In genomic region chr8:127516043-127516442, GRCm38 (mm10) we compare ENCODE assay signal across 10 mouse cellular contexts.
DNase-seq lines count a peak whose midpoint lies in the region; ATAC-seq lines count a peak whose summit lies in the region.
"Had no signal": no experiment of that assay in that cellular context is flagged by ENCODE, and none has a peak within 500 bp of the region (broad histone marks: within the 10 kb centered on the region; RNA-seq: fewer than 3 reads in every experiment).

No protein-coding gene starts in this region.

- H3K4me2 ChIP-seq in forebrain, embryonic 11.5 days (ENCODE audit: low read depth, low read length, severe bottlenecking) = no peak overlapping the region
- no peak overlapping the region for H3K4me2 ChIP-seq in forebrain, embryonic 13.5 days

- H3K27ac ChIP-seq in forebrain, embryonic 11.5 days (ENCODE audit: low read depth, low read length) = no peak overlapping the region
- H3K27ac ChIP-seq in forebrain, embryonic 13.5 days = no peak overlapping the region

- no peak overlapping the region for H3K9ac ChIP-seq in forebrain, embryonic 11.5 days (ENCODE audit: low read length)
- no peak overlapping the region for H3K9ac ChIP-seq in forebrain, embryonic 13.5 days

- no peaks in the 10 kb centered on the region for H3K9me3 ChIP-seq in forebrain, embryonic 11.5 days (ENCODE audit: control insufficient read depth, low read length)
- H3K9me3 ChIP-seq in forebrain, embryonic 13.5 days (replicated peaks) = no peaks in the 10 kb centered on the region

- no peaks in the 10 kb centered on the region for H3K27me3 ChIP-seq in forebrain, embryonic 11.5 days (ENCODE audit: control insufficient read depth, insufficient read depth, low read length)
- no peaks in the 10 kb centered on the region for H3K27me3 ChIP-seq in forebrain, embryonic 13.5 days

- no peaks in the 10 kb centered on the region for H3K4me1 ChIP-seq in forebrain, embryonic 11.5 days (replicated peaks; ENCODE audit: control insufficient read depth, insufficient read depth, low read length)
- H3K4me1 ChIP-seq in forebrain, embryonic 13.5 days = peaks cover 13% of the 10 kb centered on the region

- no peaks in the 10 kb centered on the region for H3K36me3 ChIP-seq in forebrain, embryonic 11.5 days (ENCODE audit: control insufficient read depth, insufficient read depth, low read length)
- no peaks in the 10 kb centered on the region for H3K36me3 ChIP-seq in forebrain, embryonic 13.5 days (ENCODE audit: poor library complexity, severe bottlenecking)

- peak; percentile 69 for ATAC-seq in megakaryocyte progenitor cell, adult 5-6 weeks (replicated peaks; ENCODE audit: poor library complexity)
- no peak for ATAC-seq in forebrain, embryonic 11.5 days (replicated peaks; ENCODE audit: low FRiP score)
- no peak for ATAC-seq in forebrain, embryonic 13.5 days

- peak; percentile 53 for DNase-seq in CD4-positive helper T cell, adult 2 months (ENCODE audit: low read depth, low spot score)
- DNase-seq in MN1 (ENCODE audit: low spot score) (peak; percentile 76), liver (peak; percentile 38)
- DNase-seq in forebrain, embryonic 11.5 days (ENCODE audit: low spot score) = no peak
- DNase-seq in layer of hippocampus, postnatal 14 days (ENCODE audit: low spot score in 2 of 2) = no peak
- no peak for DNase-seq in layer of hippocampus, postnatal 25 days (ENCODE audit: extremely low spot score in 1 of 2, low spot score in 1 of 2)
- DNase-seq: gastrocnemius, postnatal 14 days; kidney, postnatal 10 days had no signal

- H3K4me3 ChIP-seq in forebrain, embryonic 11.5 days (ENCODE audit: low read depth, low read length) = no peak overlapping the region
- no peak overlapping the region for H3K4me3 ChIP-seq in forebrain, embryonic 13.5 days

- WGBS in forebrain, embryonic 11.5 days = 79% methylated on average over 2 of the region's 2 CpGs
- 87% methylated on average over 2 of the region's 2 CpGs for WGBS in forebrain, embryonic 13.5 days

Comparison
In these comparisons a context has a peak if more than half of its experiments do, and no peak if none do; other contexts are left out.
1. DNase-seq: peak in CD4-positive helper T cell, adult 2 months (single experiment), MN1 (single experiment) and liver (single experiment); none in forebrain, embryonic 11.5 days (single experiment), layer of hippocampus, postnatal 14 days (0 of 2) and layer of hippocampus, postnatal 25 days (0 of 2).